Mouse (Mus musculus) cortical plate, adult 2 months (tissue): ENCODE measurements around the gene Padi2.

Experiments used
- CTCF ChIP-seq: fragments of 200-500 bp; IDR thresholded peaks from 2 replicates; pipeline ENCODE4 v1.5.1; 2011; ENCODE audit warnings: mild to moderate bottlenecking, control low read depth, low read length; ENCODE audit not compliant: insufficient read depth; ENCODE audit errors: extremely low read depth
- POLR2A ChIP-seq: fragments of 200-500 bp; IDR thresholded peaks from 2 replicates; pipeline ENCODE4 v1.6.1; 2011; ENCODE audit warnings: mild to moderate bottlenecking, low read length, control low read depth; ENCODE audit not compliant: insufficient read depth; ENCODE audit errors: extremely low read depth

GRCm38 (mm10) chr4:140881026-140881670, 25.0 kb upstream of the Padi2 start:
- TF ChIP-seq POLR2A (no peak), CTCF (no peak)
